Mouse (Mus musculus): ENCODE data around the gene Golt1b.

Gene Golt1b

GRCm38 (mm10) chr6:142379961-142380360 is 7.1 kb upstream of the Golt1b start:
- in situ Hi-C loops (cut with MboI, MseI): loop anchor here (10.0 to 25.0 kb wide), 2 partner anchors 135 to 732 kb away; partner anchors contain the start of gene C2cd5 (in 1 of the 2)

GRCm38 (mm10) chr6:142381615-142382014 is 5.4 kb upstream of the Golt1b start:
- in situ Hi-C loops (cut with MboI, MseI): loop anchor here (10.0 to 25.0 kb wide), 2 partner anchors 133 to 731 kb away; partner anchors contain the start of gene C2cd5 (in 1 of the 2)

GRCm38 (mm10) chr6:142384521-142384920 is 2.5 kb upstream of the Golt1b start:
- in situ Hi-C loops (cut with MboI, MseI): loop anchor here (10.0 to 25.0 kb wide), 2 partner anchors 130 to 728 kb away; partner anchors contain the start of gene C2cd5 (in 1 of the 2)

GRCm38 (mm10) chr6:142386285-142387010 is 573 bp upstream of the Golt1b start:
- in situ Hi-C loops (cut with MboI, MseI): loop anchor here (5.0 to 25.0 kb wide), 3 partner anchors 39 to 726 kb away; partner anchors contain the start of genes C2cd5 (in 1 of the 2) and Pyroxd1 (in 1 of the 2)

- in situ Hi-C loops (cut with MboI, MseI): loop anchor here (5.0 to 25.0 kb wide), 3 partner anchors 41 to 724 kb away; partner anchors contain the start of genes C2cd5 (in 1 of the 2) and Pyroxd1 (in 1 of the 2)
These were observed 792 bp downstream of the Golt1b start for GRCm38 (mm10) chr6:142387755-142388271.

GRCm38 (mm10) chr6:142389101-142389500 is 2.1 kb downstream of the Golt1b start:
- in situ Hi-C loops (cut with MboI, MseI): loop anchor here (5.0 to 25.0 kb wide), 3 partner anchors 42 to 723 kb away; partner anchors contain the start of genes C2cd5 (in 1 of the 2) and Pyroxd1 (in 1 of the 2)

- in situ Hi-C loops (cut with MboI, MseI): loop anchor here in 1 of 2 experiments (25.0 kb wide), 1 partner anchor 720 kb away; the partner anchor contains the start of gene C2cd5
These were observed 5.3 kb downstream of the Golt1b start for GRCm38 (mm10) chr6:142392312-142392711.

- in situ Hi-C loops (cut with MboI, MseI): loop anchor here in 1 of 2 experiments (25.0 kb wide), 1 partner anchor 718 kb away; the partner anchor contains the start of gene C2cd5
These were observed 7.6 kb downstream of the Golt1b start for GRCm38 (mm10) chr6:142394669-142395068.

GRCm38 (mm10) chr6:142395756-142396155 is 8.7 kb downstream of the Golt1b start:
- in situ Hi-C loops (cut with MboI, MseI): loop anchor here in 1 of 2 experiments (25.0 kb wide), 1 partner anchor 717 kb away; the partner anchor contains the start of gene C2cd5

GRCm38 (mm10) chr6:142411140-142411539 is 24.1 kb downstream of the Golt1b start:
- in situ Hi-C loops (cut with MboI, MseI): loop anchor here in 1 of 2 experiments (5.0 kb wide), 1 partner anchor 96 kb away; the partner anchor contains the start of gene Ldhb

GRCm38 (mm10) chr6:142412906-142413491 is 26.0 kb downstream of the Golt1b start, which contains the start of gene Spx:
Gene Spx (plus strand): TSS chr6:142413441.
- in situ Hi-C loops (cut with MboI, MseI): loop anchor here in 1 of 2 experiments (5.0 kb wide), 1 partner anchor 94 kb away; the partner anchor contains the start of gene Ldhb

- in situ Hi-C loops (cut with MboI, MseI): loop anchor here in 1 of 2 experiments (5.0 kb wide), 1 partner anchor 93 kb away; the partner anchor contains the start of gene Ldhb
These were observed 26.8 kb downstream of the Golt1b start for GRCm38 (mm10) chr6:142413845-142414244.

- in situ Hi-C loops (cut with MboI, MseI): loop anchor here in 1 of 2 experiments (5.0 kb wide), 1 partner anchor 93 kb away; the partner anchor contains the start of gene Ldhb
These were observed 27.6 kb downstream of the Golt1b start for GRCm38 (mm10) chr6:142414597-142414996.

GRCm38 (mm10) chr6:142424976-142425375 is 38.0 kb downstream of the Golt1b start:
- in situ Hi-C loops (cut with MboI, MseI): no loop called here

- in situ Hi-C loops (cut with MboI, MseI): no loop called here
These were observed 42.1 kb downstream of the Golt1b start for GRCm38 (mm10) chr6:142429072-142429471.

GRCm38 (mm10) chr6:142451381-142451780 is 64.4 kb downstream of the Golt1b start:
- in situ Hi-C loops (cut with MboI, MseI): no loop called here

- in situ Hi-C loops (cut with MboI, MseI): no loop called here
These were observed 66.3 kb downstream of the Golt1b start for GRCm38 (mm10) chr6:142453311-142453710.

Data from T-helper 17 cell (primary cell).